Mouse (Mus musculus) ES-Bruce4 (cell line): ENCODE results near the gene Sptssa. TPM values are rescaled to one million over a fixed set of nuclear protein-coding genes. Genes with fewer than 3 reads are reported as not detected.

ENCODE experiments used
- H3K27ac ChIP-seq: 2 replicates; pipeline ENCODE4 v1.5.1; 2012; ENCODE audit warnings: low read length, inconsistent platforms; ENCODE audit not compliant: insufficient read depth
- H3K27me3 ChIP-seq: 2 replicates; pipeline ENCODE4 v1.6.1; 2012; ENCODE audit warnings: mild to moderate bottlenecking, low read length, inconsistent platforms; ENCODE audit not compliant: control insufficient read depth, poor library complexity, insufficient read depth, severe bottlenecking
- H3K36me3 ChIP-seq: 2 replicates; pipeline ENCODE4 v1.6.1; 2012; ENCODE audit warnings: inconsistent platforms, mild to moderate bottlenecking, low read length, moderate library complexity; ENCODE audit not compliant: control insufficient read depth, poor library complexity, insufficient read depth, severe bottlenecking
- H3K4me1 ChIP-seq: one replicate; pipeline ENCODE4 v1.8.1; 2011; ENCODE audit warnings: low read length; ENCODE audit not compliant: control insufficient read depth, insufficient read depth
- H3K4me3 ChIP-seq: 2 replicates; pipeline ENCODE4 v1.5.1; 2011; ENCODE audit warnings: low read depth, mild to moderate bottlenecking, low read length
- H3K9ac ChIP-seq: 2 replicates; pipeline ENCODE4 v1.6.1; 2012; ENCODE audit warnings: low read depth, mild to moderate bottlenecking, inconsistent platforms; ENCODE audit not compliant: poor library complexity, severe bottlenecking
- H3K9me3 ChIP-seq: replicated peaks from 2 replicates; pipeline ENCODE4 v1.6.1; 2012; ENCODE audit warnings: mild to moderate bottlenecking, low read length, inconsistent platforms; ENCODE audit not compliant: control insufficient read depth, poor library complexity, insufficient read depth, severe bottlenecking
- CTCF ChIP-seq: IDR thresholded peaks from one replicate; pipeline ENCODE4 v1.8.1; 2011; ENCODE audit warnings: low read depth, low read length
- EP300 ChIP-seq: IDR thresholded peaks from 2 replicates; pipeline ENCODE4 v1.6.1; 2011; ENCODE audit warnings: low read depth, low read length; ENCODE audit not compliant: insufficient read depth
- POLR2A ChIP-seq: IDR thresholded peaks from one replicate; pipeline ENCODE4 v1.8.1; 2011; ENCODE audit warnings: low read length; ENCODE audit not compliant: insufficient read depth
- polyA plus RNA-seq: library from polyadenylated mRNA; stranded (reverse); fragments of >200 nt; gene quantifications from 2 replicates; pipeline ENCODE4 v1.2.4, GENCODE M21; 2011; ENCODE audit warnings: low read depth; ENCODE audit not compliant: missing spikeins, insufficient read depth, insufficient read length

Gene Sptssa
- polyA plus RNA-seq, 1 experiment, result 21.4 TPM

GRCm38 (mm10) chr12:54605203-54605602, 51.2 kb downstream of the Sptssa start:
- Histone ChIP-seq H3K4me1 (no peaks in the 10 kb centered on the region), H3K9me3 (peaks cover 8% of the 10 kb centered on the region), H3K4me3 (no peak overlapping the region), H3K9ac (no peak overlapping the region), H3K36me3 (no peaks in the 10 kb centered on the region), H3K27me3 (no peaks in the 10 kb centered on the region), H3K27ac (no peak overlapping the region)
- TF ChIP-seq POLR2A (no peak), CTCF (no peak), EP300 (no peak)

- Histone ChIP-seq H3K9me3 (peaks cover 10% of the 10 kb centered on the region), H3K9ac (no peak overlapping the region), H3K4me3 (no peak overlapping the region), H3K27me3 (no peaks in the 10 kb centered on the region), H3K4me1 (no peaks in the 10 kb centered on the region), H3K36me3 (no peaks in the 10 kb centered on the region), H3K27ac (no peak overlapping the region)
- TF ChIP-seq CTCF (no peak), EP300 (no peak), POLR2A (no peak)
Observed at GRCm38 (mm10) chr12:54603542-54604167, 52.7 kb downstream of the Sptssa start.

GRCm38 (mm10) chr12:54600482-54600881, 55.9 kb downstream of the Sptssa start:
- no peak overlapping the region for H3K27ac ChIP-seq
- no peak overlapping the region for H3K9ac ChIP-seq
- no peaks in the 10 kb centered on the region for H3K27me3 ChIP-seq
- TF ChIP-seq POLR2A, result no peak
- H3K36me3 ChIP-seq, result no peaks in the 10 kb centered on the region
- peaks cover 10% of the 10 kb centered on the region for H3K9me3 ChIP-seq
- H3K4me1 ChIP-seq, result no peaks in the 10 kb centered on the region
- H3K4me3 ChIP-seq, result no peak overlapping the region

- TF ChIP-seq EP300, result no peak
- no peak for TF ChIP-seq POLR2A
- no peak for TF ChIP-seq CTCF
- Histone ChIP-seq H3K27me3 (no peaks in the 10 kb centered on the region), H3K36me3 (no peaks in the 10 kb centered on the region), H3K27ac (no peak overlapping the region), H3K9me3 (peaks cover 10% of the 10 kb centered on the region), H3K4me1 (no peaks in the 10 kb centered on the region), H3K9ac (no peak overlapping the region), H3K4me3 (no peak overlapping the region)
Observed at GRCm38 (mm10) chr12:54598358-54598757, 58.0 kb downstream of the Sptssa start.

GRCm38 (mm10) chr12:54596715-54597114, 59.7 kb downstream of the Sptssa start:
- Histone ChIP-seq H3K36me3 (no peaks in the 10 kb centered on the region), H3K9me3 (peaks cover 10% of the 10 kb centered on the region), H3K4me1 (no peaks in the 10 kb centered on the region), H3K9ac (no peak overlapping the region), H3K27me3 (no peaks in the 10 kb centered on the region), H3K27ac (no peak overlapping the region), H3K4me3 (no peak overlapping the region)
- TF ChIP-seq POLR2A, result no peak
- no peak for TF ChIP-seq EP300
- TF ChIP-seq CTCF, result no peak

Other genes starting within 250 kb of the Sptssa start
- 44.4 and 46.6 TPM in 2 replicates for gene Eapp, start 39.3 kb upstream of the Sptssa start, polyA plus RNA-seq
- gene Snx6, start 139.1 kb upstream of the Sptssa start, polyA plus RNA-seq, result 103 and 117 TPM in 2 replicates
- gene Cfl2, start 206.3 kb upstream of the Sptssa start, polyA plus RNA-seq, result 75.2 and 77.5 TPM in 2 replicates